Mouse (Mus musculus) neural tube, embryonic 12.5 days (tissue): ENCODE measurements around the gene Rasl11a. TPM values are rescaled to one million over a fixed set of nuclear protein-coding genes. Genes with fewer than 3 reads are reported as not detected.

Source experiments
- ATAC-seq: fragments of 200-750 bp; cut with Nextera tagmentation; 2 replicates; pipeline ENCODE4 v1.8.0; 2017; ENCODE audit warnings: low read depth, mild to moderate bottlenecking, moderate TSS enrichment, moderate library complexity; ENCODE audit not compliant: low FRiP score
- H3K27ac ChIP-seq: fragments of 300-500 bp; sonication (generic); 2 replicates; pipeline ENCODE4 v1.5.1; 2016
- H3K27me3 ChIP-seq: fragments of 300-500 bp; sonication (generic); replicated peaks from 2 replicates; pipeline ENCODE4 v1.6.1; 2016; ENCODE audit warnings: mild to moderate bottlenecking
- H3K36me3 ChIP-seq: fragments of 300-500 bp; sonication (generic); 2 replicates; pipeline ENCODE4 v1.6.1; 2016; ENCODE audit warnings: mild to moderate bottlenecking
- H3K4me1 ChIP-seq: fragments of 300-500 bp; sonication (generic); 2 replicates; pipeline ENCODE4 v1.6.1; 2016
- H3K4me2 ChIP-seq: fragments of 300-500 bp; sonication (generic); replicated peaks from 2 replicates; pipeline ENCODE4 v1.6.1; 2016; ENCODE audit warnings: mild to moderate bottlenecking
- H3K4me3 ChIP-seq: fragments of 300-500 bp; sonication (generic); 2 replicates; pipeline ENCODE4 v1.5.1; 2016
- H3K9ac ChIP-seq: fragments of 300-500 bp; sonication (generic); 2 replicates; pipeline ENCODE4 v1.6.1; 2016; ENCODE audit warnings: mild to moderate bottlenecking
- H3K9me3 ChIP-seq: fragments of 300-500 bp; sonication (generic); 2 replicates; pipeline ENCODE4 v1.6.1; 2016; ENCODE audit warnings: mild to moderate bottlenecking
- WGBS: fragments of 180-500 bp; shearing (Covaris S2); methylation state at CpG from one replicate; pipeline ENCODE4 v1.1.7; 2016; 5-methylcytosine and 5-hydroxymethylcytosine counted together
- polyA plus RNA-seq: library from polyadenylated mRNA; unstranded; fragments of >200 nt; fragmentation: Nextera tagmentation; extraction: Ambion mirVana; gene quantifications from 2 replicates; pipeline ENCODE4 v1.2.1, GENCODE M21; 2016

Rasl11a gene
- polyA plus RNA-seq, 1 experiment from 2014 or later: 23.4 TPM

GRCm38 (mm10) chr5:146848936-146849582 is 4.2 kb downstream of the Rasl11a start:
- Histone ChIP-seq H3K27me3 (no peaks in the 10 kb centered on the region), H3K27ac (no peak overlapping the region), H3K36me3 (no peaks in the 10 kb centered on the region), H3K4me1 (peaks cover 13% of the 10 kb centered on the region), H3K4me3 (no peak overlapping the region), H3K4me2 (no peak overlapping the region), H3K9me3 (no peaks in the 10 kb centered on the region), H3K9ac (no peak overlapping the region)
- WGBS: 91% methylated on average over 4 of the region's 4 CpGs
- ATAC-seq: no peak

- Histone ChIP-seq H3K4me3 (no peak overlapping the region), H3K36me3 (no peaks in the 10 kb centered on the region), H3K9ac (no peak overlapping the region), H3K27ac (no peak overlapping the region), H3K9me3 (peaks cover 4% of the 10 kb centered on the region; the same call in 1 of the 2 replicates), H3K4me2 (no peak overlapping the region), H3K27me3 (no peaks in the 10 kb centered on the region), H3K4me1 (no peaks in the 10 kb centered on the region)
- 92% methylated on average over 3 of the region's 3 CpGs for WGBS
- no peak for ATAC-seq
Measured at GRCm38 (mm10) chr5:146856106-146856505, 11.2 kb downstream of the Rasl11a start.

GRCm38 (mm10) chr5:146857620-146858019 is 12.7 kb downstream of the Rasl11a start:
- WGBS: 85% methylated on average over 8 of the region's 8 CpGs
- Histone ChIP-seq H3K9me3 (peaks cover 4% of the 10 kb centered on the region; the same call in 1 of the 2 replicates), H3K9ac (no peak overlapping the region), H3K27me3 (no peaks in the 10 kb centered on the region), H3K4me1 (no peaks in the 10 kb centered on the region), H3K4me2 (no peak overlapping the region), H3K36me3 (no peaks in the 10 kb centered on the region), H3K4me3 (no peak overlapping the region), H3K27ac (no peak overlapping the region)
- no peak for ATAC-seq

GRCm38 (mm10) chr5:146858772-146859171 is 13.9 kb downstream of the Rasl11a start:
- H3K4me3 ChIP-seq: no peak overlapping the region
- H3K36me3 ChIP-seq: no peaks in the 10 kb centered on the region
- no peaks in the 10 kb centered on the region for H3K4me1 ChIP-seq
- H3K27ac ChIP-seq: no peak overlapping the region
- WGBS: 89% methylated on average over 9 of the region's 9 CpGs
- no peak overlapping the region for H3K4me2 ChIP-seq
- peaks cover 4% of the 10 kb centered on the region; the same call in 1 of the 2 replicates for H3K9me3 ChIP-seq
- no peaks in the 10 kb centered on the region for H3K27me3 ChIP-seq
- no peak overlapping the region for H3K9ac ChIP-seq
- ATAC-seq: 0 out of 2 replicates have a peak, but pooled peaks have one; percentile 37

- 0 out of 2 replicates have a peak, but pooled peaks have one; percentile 4 for ATAC-seq
- Histone ChIP-seq H3K27ac (no peak overlapping the region), H3K27me3 (no peaks in the 10 kb centered on the region), H3K4me3 (no peak overlapping the region), H3K9me3 (peaks cover 4% of the 10 kb centered on the region; the same call in 1 of the 2 replicates), H3K4me2 (no peak overlapping the region), H3K36me3 (no peaks in the 10 kb centered on the region), H3K9ac (no peak overlapping the region), H3K4me1 (no peaks in the 10 kb centered on the region)
- WGBS: 82% methylated on average over 8 of the region's 8 CpGs
Measured at GRCm38 (mm10) chr5:146859246-146859645, 14.4 kb downstream of the Rasl11a start.

DNA sequence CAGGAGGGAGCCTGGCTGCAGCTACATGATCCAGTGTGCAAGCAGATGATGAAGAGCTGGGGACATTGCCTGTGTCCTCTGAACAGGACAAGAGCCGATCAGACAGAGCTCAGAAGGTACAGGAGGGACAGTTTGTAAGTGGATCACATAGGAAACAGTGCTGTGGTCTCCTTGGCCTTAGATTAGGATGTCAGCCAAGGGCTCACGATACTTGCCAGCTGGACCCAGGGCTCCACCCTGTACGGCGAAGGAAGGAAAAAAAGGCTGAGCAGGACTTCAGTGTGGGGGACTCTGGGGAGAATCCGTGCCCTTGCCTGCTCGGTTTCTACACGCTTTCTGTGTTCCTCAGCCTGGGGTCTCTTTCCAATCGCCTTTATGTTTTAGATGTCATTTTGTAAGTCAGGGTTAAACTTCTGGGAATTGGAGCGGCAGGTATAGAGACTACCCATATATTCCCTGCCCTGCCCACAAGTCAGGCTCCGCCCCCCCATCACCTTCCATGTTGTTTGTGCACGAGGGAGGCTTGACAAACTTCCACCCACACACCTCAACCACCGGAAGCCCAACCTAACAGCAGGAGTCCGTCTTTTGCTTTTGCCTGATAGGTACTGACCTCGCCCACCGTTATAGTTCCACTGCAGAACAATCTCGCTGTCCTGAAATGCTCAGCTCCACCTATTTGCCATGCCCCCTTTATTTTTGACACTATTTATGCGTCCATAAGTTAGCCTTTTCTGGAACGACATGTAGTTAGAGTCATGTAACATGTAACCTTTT is 15.5 kb downstream of the Rasl11a start:
- H3K4me3 ChIP-seq: no peak overlapping the region
- WGBS: 78% methylated on average over 18 of the region's 18 CpGs
- peaks cover 4% of the 10 kb centered on the region; the same call in 1 of the 2 replicates for H3K9me3 ChIP-seq
- H3K27ac ChIP-seq: no peak overlapping the region
- H3K4me1 ChIP-seq: no peaks in the 10 kb centered on the region
- H3K4me2 ChIP-seq: no peak overlapping the region
- H3K27me3 ChIP-seq: no peaks in the 10 kb centered on the region
- no peaks in the 10 kb centered on the region for H3K36me3 ChIP-seq
- no peak for ATAC-seq
- H3K9ac ChIP-seq: no peak overlapping the region

GRCm38 (mm10) chr5:146861588-146861987 is 16.7 kb downstream of the Rasl11a start:
- 47% methylated on average over 7 of the region's 7 CpGs for WGBS
- no peaks in the 10 kb centered on the region for H3K4me1 ChIP-seq
- no peak overlapping the region for H3K4me3 ChIP-seq
- no peaks in the 10 kb centered on the region for H3K27me3 ChIP-seq
- H3K9ac ChIP-seq: no peak overlapping the region
- no peak for ATAC-seq
- H3K36me3 ChIP-seq: no peaks in the 10 kb centered on the region
- H3K4me2 ChIP-seq: no peak overlapping the region
- no peak overlapping the region for H3K27ac ChIP-seq
- H3K9me3 ChIP-seq: no peaks in the 10 kb centered on the region

GRCm38 (mm10) chr5:146865511-146865910 is 20.6 kb downstream of the Rasl11a start:
- ATAC-seq: no peak
- Histone ChIP-seq H3K27me3 (no peaks in the 10 kb centered on the region), H3K27ac (no peak overlapping the region), H3K9me3 (no peaks in the 10 kb centered on the region), H3K4me1 (peaks cover 11% of the 10 kb centered on the region; the same call in 1 of the 2 replicates), H3K4me2 (no peak overlapping the region), H3K9ac (no peak overlapping the region), H3K36me3 (no peaks in the 10 kb centered on the region), H3K4me3 (no peak overlapping the region)
- 68% methylated on average over 4 of the region's 4 CpGs for WGBS

- Histone ChIP-seq H3K27ac (no peak overlapping the region), H3K36me3 (no peaks in the 10 kb centered on the region), H3K4me2 (no peak overlapping the region), H3K9me3 (no peaks in the 10 kb centered on the region), H3K27me3 (no peaks in the 10 kb centered on the region), H3K4me1 (peaks cover 11% of the 10 kb centered on the region; the same call in 1 of the 2 replicates), H3K9ac (no peak overlapping the region), H3K4me3 (no peak overlapping the region)
- no peak for ATAC-seq
- WGBS: 93% methylated on average over 2 of the region's 2 CpGs
Measured at GRCm38 (mm10) chr5:146866277-146866676, 21.4 kb downstream of the Rasl11a start.

- no peak for ATAC-seq
- WGBS: 7% methylated on average over 19 of the region's 19 CpGs
- H3K4me3 ChIP-seq: peak overlapping the region; percentile 16; the same call in 1 of the 2 replicates
Measured at GRCm38 (mm10) chr5:146867246-146867945, 22.5 kb downstream of the Rasl11a start.

GRCm38 (mm10) chr5:146867946-146868314 is 23.1 kb downstream of the Rasl11a start:
- no peaks in the 10 kb centered on the region for H3K9me3 ChIP-seq
- H3K36me3 ChIP-seq: no peaks in the 10 kb centered on the region
- no peak overlapping the region for H3K27ac ChIP-seq
- no peak overlapping the region for H3K4me3 ChIP-seq
- no peak overlapping the region; the same call in 1 of the 2 replicates for H3K9ac ChIP-seq
- ATAC-seq: no peak
- 12% methylated on average over 4 of the region's 4 CpGs for WGBS
- H3K27me3 ChIP-seq: no peaks in the 10 kb centered on the region
- H3K4me1 ChIP-seq: peaks cover 11% of the 10 kb centered on the region; the same call in 1 of the 2 replicates
- H3K4me2 ChIP-seq: peak overlapping the region; percentile 54

More at GRCm38 (mm10) chr5:146867246-146867945, 22.5 kb downstream of the Rasl11a start:
- peaks cover 11% of the 10 kb centered on the region; the same call in 1 of the 2 replicates for H3K4me1 ChIP-seq
- no peaks in the 10 kb centered on the region for H3K9me3 ChIP-seq
- H3K9ac ChIP-seq: no peak overlapping the region; the same call in 1 of the 2 replicates
- no peaks in the 10 kb centered on the region for H3K27me3 ChIP-seq
- peak overlapping the region; percentile 54 for H3K4me2 ChIP-seq
- H3K36me3 ChIP-seq: no peaks in the 10 kb centered on the region
- no peak overlapping the region for H3K27ac ChIP-seq
